Mouse (Mus musculus): Measurements from ENCODE around the gene Gprin1. TPM values are rescaled to one million over a fixed set of nuclear protein-coding genes. Genes with fewer than 3 reads are reported as not detected.

Gprin1 gene
- polyA plus RNA-seq, 1 experiment, result 0.05 TPM

DNA sequence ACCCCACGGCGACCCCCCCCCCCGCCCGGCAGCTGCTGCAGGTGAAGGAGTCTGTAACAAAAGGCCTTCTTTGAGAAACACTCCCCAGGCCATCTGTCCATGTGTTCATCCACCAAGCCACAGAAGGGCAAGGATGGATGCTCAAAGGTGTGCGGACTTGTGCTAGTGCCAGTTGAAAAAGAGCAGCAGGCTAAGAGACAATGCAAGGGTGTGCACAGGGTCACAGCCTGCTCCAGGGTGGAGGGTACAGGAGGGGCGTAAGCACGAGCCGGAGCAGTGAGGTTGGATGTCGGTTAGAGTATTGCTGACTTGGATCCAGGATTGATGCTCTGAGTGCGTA lies 983 bp downstream of the Gprin1 start:
- H3K27ac ChIP-seq (ENCODE audit: insufficient read depth, low read length), result no peak overlapping the region
- H3K27me3 ChIP-seq (ENCODE audit: control insufficient read depth, insufficient read depth, low read length), result peaks cover 11% of the 10 kb centered on the region
- DNase-seq (ENCODE audit: low read depth in 1 of 2, low spot score in 2 of 2), result no peak
- H3K4me3 ChIP-seq (ENCODE audit: extremely low read depth, insufficient read depth, insufficient read length), result no peak overlapping the region
- peaks cover 3% of the 10 kb centered on the region; the same call in 1 of the 2 replicates for H3K4me1 ChIP-seq (ENCODE audit: control insufficient read depth, insufficient read depth, insufficient read length)
- TF ChIP-seq POLR2A (IDR thresholded peaks at IDR 0.05; ENCODE audit: low read depth, low read length) (no peak), CTCF (IDR thresholded peaks at IDR 0.05; ENCODE audit: extremely low read depth, insufficient read depth, insufficient read length, insufficient replicate concordance) (no peak)
- no peaks in the 10 kb centered on the region for H3K36me3 ChIP-seq (ENCODE audit: control insufficient read depth, insufficient read depth, low read length)
- 63% methylated on average over 10 of the region's 10 CpGs for WGBS

DNA sequence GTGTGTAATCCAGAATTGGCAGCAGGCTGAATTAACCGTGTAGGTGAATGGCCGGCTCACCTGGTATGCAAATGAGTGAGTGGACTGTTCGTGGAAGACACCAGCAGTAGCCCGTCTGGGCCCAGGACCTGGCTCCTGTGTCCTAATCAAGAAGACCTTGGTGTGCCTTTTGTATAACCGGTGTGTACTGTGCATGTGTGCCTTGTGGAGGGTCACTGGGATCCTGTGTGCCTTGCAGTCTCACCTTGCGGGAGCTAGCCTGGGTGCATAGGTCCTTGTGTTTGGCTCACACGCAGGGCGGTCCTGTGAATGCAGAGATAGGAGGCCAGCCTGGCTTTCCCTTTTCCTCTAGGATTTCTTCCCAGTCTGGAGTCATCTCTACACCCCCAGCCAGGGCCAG lies 1.5 kb downstream of the Gprin1 start:
- TF ChIP-seq CTCF (IDR thresholded peaks at IDR 0.05; ENCODE audit: extremely low read depth, insufficient read depth, insufficient read length, insufficient replicate concordance) (no peak), POLR2A (IDR thresholded peaks at IDR 0.05; ENCODE audit: low read depth, low read length) (no peak)

DNA sequence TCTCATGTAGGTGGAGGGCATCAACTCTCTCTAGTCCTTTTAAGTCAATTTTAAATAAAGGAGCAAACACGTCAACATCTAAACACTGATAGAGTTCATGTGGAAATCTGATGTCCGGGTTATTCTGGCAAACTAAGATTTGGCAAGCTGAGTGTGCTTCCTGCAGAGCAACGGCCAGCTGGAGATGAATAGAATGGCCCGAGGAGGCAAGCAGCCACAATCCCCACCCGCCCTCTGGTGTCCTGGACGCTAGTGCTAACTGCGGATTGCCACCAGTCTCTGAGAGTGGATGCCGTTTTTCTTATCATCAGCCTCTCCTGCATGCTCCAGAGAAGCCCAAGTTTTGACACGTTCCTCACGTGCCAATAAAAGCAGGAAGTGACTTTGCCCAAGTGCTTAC lies 2.8 kb downstream of the Gprin1 start:
- Histone ChIP-seq H3K36me3 (ENCODE audit: control insufficient read depth, insufficient read depth, low read length) (no peaks in the 10 kb centered on the region), H3K4me1 (ENCODE audit: control insufficient read depth, insufficient read depth, insufficient read length) (peaks cover 3% of the 10 kb centered on the region; the same call in 1 of the 2 replicates), H3K27me3 (ENCODE audit: control insufficient read depth, insufficient read depth, low read length) (peaks cover 11% of the 10 kb centered on the region), H3K27ac (ENCODE audit: insufficient read depth, low read length) (no peak overlapping the region), H3K4me3 (ENCODE audit: extremely low read depth, insufficient read depth, insufficient read length) (no peak overlapping the region)
- DNase-seq (ENCODE audit: low read depth in 1 of 2, low spot score in 2 of 2), result no peak
- TF ChIP-seq CTCF (IDR thresholded peaks at IDR 0.05; ENCODE audit: extremely low read depth, insufficient read depth, insufficient read length, insufficient replicate concordance), result no peak
- TF ChIP-seq POLR2A (IDR thresholded peaks at IDR 0.05; ENCODE audit: low read depth, low read length), result no peak
- 50% methylated on average over 10 of the region's 10 CpGs for WGBS

More for the DNA sequence above, 1.5 kb downstream of the Gprin1 start:
- Histone ChIP-seq H3K27me3 (ENCODE audit: control insufficient read depth, insufficient read depth, low read length) (peaks cover 11% of the 10 kb centered on the region), H3K4me1 (ENCODE audit: control insufficient read depth, insufficient read depth, insufficient read length) (peaks cover 3% of the 10 kb centered on the region; the same call in 1 of the 2 replicates), H3K4me3 (ENCODE audit: extremely low read depth, insufficient read depth, insufficient read length) (no peak overlapping the region), H3K27ac (ENCODE audit: insufficient read depth, low read length) (no peak overlapping the region), H3K36me3 (ENCODE audit: control insufficient read depth, insufficient read depth, low read length) (no peaks in the 10 kb centered on the region)
- DNase-seq (ENCODE audit: low read depth in 1 of 2, low spot score in 2 of 2), result no peak
- WGBS, result 82% methylated on average over 8 of the region's 8 CpGs

DNA sequence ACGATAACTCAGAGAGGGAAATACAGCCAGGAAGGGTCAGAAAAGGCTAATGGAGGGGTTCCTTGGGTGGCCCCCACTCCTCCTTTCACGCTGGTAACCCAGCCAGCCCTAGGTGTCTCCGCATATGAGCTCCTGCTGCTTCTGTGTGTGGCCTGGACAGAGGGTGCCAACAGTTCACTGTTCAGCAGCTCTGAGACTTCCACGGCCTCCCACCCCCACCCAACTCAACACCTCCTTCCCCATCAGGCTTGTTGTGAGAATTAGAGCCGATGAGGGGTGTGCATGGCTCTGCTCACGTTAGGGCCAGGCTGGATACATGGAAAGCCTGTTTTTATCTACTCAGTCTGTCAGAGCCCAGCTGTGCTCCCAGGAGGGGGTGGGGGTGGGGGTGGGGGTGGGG lies 3.6 kb downstream of the Gprin1 start:
- 45% methylated on average over 6 of the region's 6 CpGs for WGBS
- Histone ChIP-seq H3K27me3 (ENCODE audit: control insufficient read depth, insufficient read depth, low read length) (peaks cover 11% of the 10 kb centered on the region), H3K27ac (ENCODE audit: insufficient read depth, low read length) (no peak overlapping the region), H3K4me1 (ENCODE audit: control insufficient read depth, insufficient read depth, insufficient read length) (peaks cover 3% of the 10 kb centered on the region; the same call in 1 of the 2 replicates), H3K36me3 (ENCODE audit: control insufficient read depth, insufficient read depth, low read length) (no peaks in the 10 kb centered on the region), H3K4me3 (ENCODE audit: extremely low read depth, insufficient read depth, insufficient read length) (no peak overlapping the region)
- TF ChIP-seq CTCF (IDR thresholded peaks at IDR 0.05; ENCODE audit: extremely low read depth, insufficient read depth, insufficient read length, insufficient replicate concordance), result no peak
- TF ChIP-seq POLR2A (IDR thresholded peaks at IDR 0.05; ENCODE audit: low read depth, low read length), result no peak
- no peak for DNase-seq (ENCODE audit: low read depth in 1 of 2, low spot score in 2 of 2)

DNA sequence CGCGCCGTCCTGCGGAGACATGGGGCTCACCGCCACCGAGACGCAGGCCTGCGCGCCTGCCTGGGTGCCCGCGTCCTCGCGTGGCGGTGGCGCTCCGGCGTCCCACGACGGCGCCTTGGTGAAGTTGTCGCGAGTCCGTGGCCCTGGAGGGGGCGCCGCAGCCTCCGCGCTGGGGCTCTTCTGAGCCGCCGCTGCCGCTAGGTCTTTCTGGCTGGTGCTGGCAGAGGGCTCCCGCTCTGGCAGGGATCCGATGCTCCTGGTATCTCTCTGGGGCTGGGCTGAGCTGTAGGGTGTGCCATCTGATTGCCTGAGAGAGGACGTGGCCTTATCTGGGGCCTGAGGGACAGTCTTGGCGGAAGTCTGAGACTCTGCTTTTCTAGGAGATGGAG lies 11.5 kb downstream of the Gprin1 start:
- 11% methylated on average over 34 of the region's 34 CpGs for WGBS
- no peaks in the 10 kb centered on the region; the same call in 1 of the 2 replicates for H3K4me1 ChIP-seq (ENCODE audit: control insufficient read depth, insufficient read depth, insufficient read length)
- DNase-seq (ENCODE audit: low read depth in 1 of 2, low spot score in 2 of 2), result no peak
- H3K4me3 ChIP-seq (ENCODE audit: extremely low read depth, insufficient read depth, insufficient read length), result no peak overlapping the region
- peaks cover 10% of the 10 kb centered on the region; the same call in 1 of the 2 replicates for H3K27me3 ChIP-seq (ENCODE audit: control insufficient read depth, insufficient read depth, low read length)
- TF ChIP-seq CTCF (IDR thresholded peaks at IDR 0.05; ENCODE audit: extremely low read depth, insufficient read depth, insufficient read length, insufficient replicate concordance) (no peak), POLR2A (IDR thresholded peaks at IDR 0.05; ENCODE audit: low read depth, low read length) (no peak)
- no peak overlapping the region for H3K27ac ChIP-seq (ENCODE audit: insufficient read depth, low read length)
- H3K36me3 ChIP-seq (ENCODE audit: control insufficient read depth, insufficient read depth, low read length), result no peaks in the 10 kb centered on the region

DNA sequence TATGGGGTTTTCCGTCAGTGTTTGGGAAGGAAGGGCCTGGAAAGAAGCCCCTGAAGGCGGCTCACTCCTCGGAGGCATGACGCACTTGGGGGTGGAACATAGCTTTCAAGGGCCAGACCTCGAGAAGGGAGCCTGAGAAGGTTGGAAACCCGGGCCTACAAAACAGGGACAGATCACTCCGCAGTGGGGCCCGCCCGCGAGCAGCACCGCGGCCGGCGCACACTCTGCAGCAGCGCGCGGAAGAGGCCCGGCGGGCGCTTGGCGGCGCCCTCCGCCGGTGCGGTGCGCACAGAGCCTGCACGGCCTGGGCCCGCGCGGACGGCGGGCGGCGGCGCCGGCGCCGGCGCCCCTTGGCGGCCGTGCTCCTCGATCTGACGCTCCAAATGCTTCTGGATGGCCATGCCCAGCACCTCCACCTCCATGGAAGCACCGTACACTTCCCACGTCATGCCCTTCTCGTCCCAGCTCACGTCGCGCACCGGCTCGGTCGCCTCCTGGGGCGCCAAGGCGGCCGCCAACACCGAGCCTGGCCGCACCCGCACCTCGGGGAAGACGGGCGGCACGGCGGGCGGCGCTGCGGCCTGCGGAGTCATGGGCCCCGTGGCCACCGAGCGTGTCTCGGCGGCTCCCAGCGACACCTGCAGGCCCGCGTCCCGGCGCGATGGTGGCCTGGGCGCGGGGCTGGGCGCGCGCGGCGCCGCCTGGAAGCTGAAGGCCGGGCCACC lies 12.0 kb downstream of the Gprin1 start:
- H3K4me3 ChIP-seq (ENCODE audit: extremely low read depth, insufficient read depth, insufficient read length), result no peak overlapping the region
- H3K27me3 ChIP-seq (ENCODE audit: control insufficient read depth, insufficient read depth, low read length), result peaks cover 10% of the 10 kb centered on the region; the same call in 1 of the 2 replicates
- TF ChIP-seq POLR2A (IDR thresholded peaks at IDR 0.05; ENCODE audit: low read depth, low read length), result no peak
- TF ChIP-seq CTCF (IDR thresholded peaks at IDR 0.05; ENCODE audit: extremely low read depth, insufficient read depth, insufficient read length, insufficient replicate concordance), result no peak
- WGBS, result 5% methylated on average over 86 of the region's 87 CpGs
- no peaks in the 10 kb centered on the region for H3K36me3 ChIP-seq (ENCODE audit: control insufficient read depth, insufficient read depth, low read length)
- no peak for DNase-seq (ENCODE audit: low read depth in 1 of 2, low spot score in 2 of 2)
- no peak overlapping the region for H3K27ac ChIP-seq (ENCODE audit: insufficient read depth, low read length)
- no peaks in the 10 kb centered on the region; the same call in 1 of the 2 replicates for H3K4me1 ChIP-seq (ENCODE audit: control insufficient read depth, insufficient read depth, insufficient read length)

DNA sequence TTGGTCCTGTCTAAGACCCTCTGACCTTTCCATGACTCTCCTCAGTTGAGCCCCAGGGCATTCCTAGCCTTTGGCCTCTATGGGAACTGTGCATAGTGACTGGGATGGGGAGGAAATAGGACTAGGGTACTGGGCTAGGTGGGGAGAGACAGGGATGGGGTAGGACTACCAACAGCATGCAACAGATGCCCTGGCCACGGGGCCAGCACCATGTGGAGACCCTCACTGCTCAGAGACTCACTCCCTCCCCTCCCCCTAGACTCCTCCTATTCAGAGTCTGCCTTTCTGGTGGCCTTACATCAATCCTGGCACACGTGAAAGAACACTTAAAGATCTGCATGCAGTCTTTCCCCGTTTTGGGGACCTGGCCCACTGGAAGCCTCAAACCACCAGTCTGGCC lies 12.7 kb downstream of the Gprin1 start:
- TF ChIP-seq POLR2A (IDR thresholded peaks at IDR 0.05; ENCODE audit: low read depth, low read length) (no peak), CTCF (IDR thresholded peaks at IDR 0.05; ENCODE audit: extremely low read depth, insufficient read depth, insufficient read length, insufficient replicate concordance) (no peak)
- no peaks in the 10 kb centered on the region for H3K36me3 ChIP-seq (ENCODE audit: control insufficient read depth, insufficient read depth, low read length)
- H3K27me3 ChIP-seq (ENCODE audit: control insufficient read depth, insufficient read depth, low read length), result peaks cover 10% of the 10 kb centered on the region; the same call in 1 of the 2 replicates
- no peak overlapping the region for H3K4me3 ChIP-seq (ENCODE audit: extremely low read depth, insufficient read depth, insufficient read length)
- WGBS, result 28% methylated on average over 3 of the region's 3 CpGs
- no peaks in the 10 kb centered on the region; the same call in 1 of the 2 replicates for H3K4me1 ChIP-seq (ENCODE audit: control insufficient read depth, insufficient read depth, insufficient read length)
- DNase-seq (ENCODE audit: low read depth in 1 of 2, low spot score in 2 of 2), result no peak
- H3K27ac ChIP-seq (ENCODE audit: insufficient read depth, low read length), result no peak overlapping the region

Data from spleen, adult 2 months (tissue).